Mouse (Mus musculus) heart, adult 2 months (tissue): Measurements from ENCODE around the gene Timeless. TPM values are rescaled to one million over a fixed set of nuclear protein-coding genes. Genes with fewer than 3 reads are reported as not detected.

Source experiments
- DNase-seq, 2 experiments: peaks; one replicate each; pipeline ENCODE4 v3.0.0; 2021
- H3K27ac ChIP-seq: fragments of 200-600 bp; 2 replicates; pipeline ENCODE4 v1.8.1; 2022
- H3K27me3 ChIP-seq: fragments of 200-500 bp; 2 replicates; pipeline ENCODE4 v1.6.1; 2012; ENCODE audit warnings: mild to moderate bottlenecking, low read length, inconsistent platforms, mixed read lengths; ENCODE audit not compliant: control insufficient read depth, insufficient read depth
- H3K36me3 ChIP-seq: fragments of 200-500 bp; 2 replicates; pipeline ENCODE4 v1.6.1; 2012; ENCODE audit warnings: low read length, inconsistent platforms; ENCODE audit not compliant: control insufficient read depth, insufficient read depth
- H3K4me1 ChIP-seq: fragments of 200-500 bp; 2 replicates; pipeline ENCODE4 v1.6.1; 2011; ENCODE audit warnings: low read length; ENCODE audit not compliant: control insufficient read depth, insufficient read depth
- H3K4me3 ChIP-seq: fragments of 200-600 bp; 2 replicates; pipeline ENCODE4 v1.8.1; 2022
- H3K79me2 ChIP-seq: fragments of 200-500 bp; replicated peaks from 2 replicates; pipeline ENCODE4 v1.6.1; 2012; ENCODE audit warnings: mild to moderate bottlenecking, inconsistent platforms, low read length, moderate library complexity, mixed read lengths; ENCODE audit not compliant: control insufficient read depth, insufficient read depth
- H3K9ac ChIP-seq: fragments of 200-500 bp; 2 replicates; pipeline ENCODE4 v1.6.1; 2012; ENCODE audit warnings: low read depth, mild to moderate bottlenecking, control low read depth, inconsistent platforms, low read length, mixed read lengths
- CTCF ChIP-seq: fragments of 200-600 bp; IDR thresholded peaks from 2 replicates; pipeline ENCODE4 v1.8.1; 2022; ENCODE audit warnings: antibody characterized with exemption, mild to moderate bottlenecking, moderate library complexity
- EP300 ChIP-seq: fragments of 200-500 bp; IDR thresholded peaks from 2 replicates; pipeline ENCODE4 v1.6.1; 2011; ENCODE audit warnings: low read depth, low read length, control low read depth; ENCODE audit not compliant: insufficient read depth
- POLR2A ChIP-seq: fragments of 200-500 bp; IDR thresholded peaks from 2 replicates; pipeline ENCODE4 v1.6.1; 2011; ENCODE audit warnings: mild to moderate bottlenecking, low read depth, low read length, control low read depth; ENCODE audit not compliant: insufficient read depth
- WGBS: fragments of 180-500 bp; shearing (Covaris S2); methylation state at CpG from one replicate; pipeline ENCODE4 v1.1.7; 2018; 5-methylcytosine and 5-hydroxymethylcytosine counted together
- intact Hi-C: fragments of 180-260 bp; cut with DNase I; formaldehyde crosslinking; loops from one replicate; pipeline ENCODE4 v1.15.1; 2025
- polyA plus RNA-seq: library from polyadenylated mRNA; depleted of rRNA; stranded (reverse); fragments of >200 nt; gene quantifications from 2 replicates; pipeline ENCODE4 v1.2.3, GENCODE M21; 2012
- total RNA-seq, 2 experiments: library from RNA; stranded (reverse); gene quantifications; 2 replicates each; pipeline ENCODE4 v1.2.3; 2021

The Timeless gene
- total and polyA plus RNA-seq, 3 experiments = 5.7 to 7.6 (median 6.5) TPM

DNA sequence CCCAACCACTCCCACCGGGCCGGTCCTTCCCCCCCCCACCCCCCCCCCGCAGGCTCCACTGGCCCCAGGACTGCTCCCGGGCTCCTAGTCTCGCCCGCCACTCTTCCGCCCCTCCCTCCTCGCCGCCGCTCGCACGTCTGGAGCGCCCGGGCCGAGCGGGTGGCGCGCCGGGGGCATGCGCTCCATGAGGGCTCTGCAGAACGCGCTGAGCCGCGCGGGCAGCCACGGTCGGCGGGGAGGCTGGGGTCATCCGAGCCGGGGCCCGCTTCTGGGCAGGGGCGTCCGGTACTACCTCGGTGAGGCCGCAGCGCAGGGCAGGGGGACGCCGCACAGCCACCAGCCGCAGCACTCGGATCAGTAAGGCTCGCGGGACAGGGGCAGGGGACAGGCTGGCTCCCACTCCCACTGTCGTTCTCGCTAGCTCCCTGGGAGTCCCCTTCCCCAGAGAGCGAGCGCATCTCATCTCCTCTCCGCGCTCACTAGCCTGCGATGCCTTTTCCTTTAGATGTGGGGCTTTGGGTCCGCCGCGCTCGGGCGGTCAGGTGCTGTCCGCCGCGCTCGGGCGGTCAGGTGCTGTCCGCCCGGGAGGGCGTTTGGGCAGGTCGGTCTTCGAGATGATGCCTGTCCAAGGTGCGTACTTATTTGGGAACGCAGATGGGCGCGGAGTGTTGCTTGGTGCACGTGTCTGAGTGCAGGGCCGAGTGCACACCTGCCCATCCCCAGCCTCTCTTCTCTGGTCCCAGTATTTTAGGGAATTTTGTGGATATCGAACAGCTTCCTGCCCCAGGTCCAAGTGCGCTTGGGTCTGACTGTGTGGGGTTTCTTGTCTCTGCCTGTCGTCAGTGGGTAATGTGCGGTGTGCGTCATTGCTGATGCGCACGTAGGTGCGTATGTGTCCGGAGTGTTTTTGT, 37.1 kb upstream of the Timeless start:
- peak overlapping the region; percentile 83 for H3K9ac ChIP-seq
- intact Hi-C loops = loop anchor here (2.0 kb wide), 1 partner anchor 16 kb away; the partner anchor contains the start of gene Spryd4
- no peak for DNase-seq
- peak overlapping the region; percentile 64 for H3K27ac ChIP-seq
- 3% methylated on average over 66 of the region's 79 CpGs for WGBS
- no peaks in the 10 kb centered on the region for H3K4me1 ChIP-seq
- no peaks in the 10 kb centered on the region for H3K27me3 ChIP-seq
- no peak for TF ChIP-seq POLR2A
- no peak for TF ChIP-seq CTCF
- TF ChIP-seq EP300 = no peak
- no peaks in the 10 kb centered on the region for H3K79me2 ChIP-seq
- no peaks in the 10 kb centered on the region for H3K36me3 ChIP-seq
- H3K4me3 ChIP-seq = peak overlapping the region; percentile 93

DNA sequence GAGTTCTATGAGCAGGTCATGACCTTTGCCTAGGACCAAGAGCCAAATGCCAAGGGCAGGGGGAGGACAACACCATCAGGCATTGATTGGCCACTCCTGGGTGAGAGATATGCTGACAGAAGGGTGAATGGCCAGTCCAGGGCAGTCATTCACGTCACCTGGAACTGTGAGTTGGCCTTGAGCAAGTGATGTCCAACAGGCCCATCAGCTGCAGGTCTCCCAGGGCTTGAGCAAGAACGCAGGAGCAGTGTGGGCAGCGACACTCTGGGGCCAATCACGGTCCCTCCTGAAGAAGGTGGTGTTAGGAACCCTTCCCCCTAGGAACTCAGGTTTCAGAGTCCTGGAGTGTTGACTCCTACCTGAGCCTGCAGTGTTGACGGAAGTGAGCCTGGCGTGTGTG, 30.0 kb upstream of the Timeless start:
- H3K79me2 ChIP-seq = no peaks in the 10 kb centered on the region
- TF ChIP-seq EP300 (no peak), POLR2A (no peak), CTCF (no peak)
- intact Hi-C loops = no loop called here
- no peaks in the 10 kb centered on the region for H3K36me3 ChIP-seq
- no peak overlapping the region for H3K27ac ChIP-seq
- no peaks in the 10 kb centered on the region for H3K4me1 ChIP-seq
- no peaks in the 10 kb centered on the region for H3K27me3 ChIP-seq
- H3K4me3 ChIP-seq = no peak overlapping the region
- WGBS = 80% methylated on average over 6 of the region's 6 CpGs
- DNase-seq = no peak
- H3K9ac ChIP-seq = no peak overlapping the region

DNA sequence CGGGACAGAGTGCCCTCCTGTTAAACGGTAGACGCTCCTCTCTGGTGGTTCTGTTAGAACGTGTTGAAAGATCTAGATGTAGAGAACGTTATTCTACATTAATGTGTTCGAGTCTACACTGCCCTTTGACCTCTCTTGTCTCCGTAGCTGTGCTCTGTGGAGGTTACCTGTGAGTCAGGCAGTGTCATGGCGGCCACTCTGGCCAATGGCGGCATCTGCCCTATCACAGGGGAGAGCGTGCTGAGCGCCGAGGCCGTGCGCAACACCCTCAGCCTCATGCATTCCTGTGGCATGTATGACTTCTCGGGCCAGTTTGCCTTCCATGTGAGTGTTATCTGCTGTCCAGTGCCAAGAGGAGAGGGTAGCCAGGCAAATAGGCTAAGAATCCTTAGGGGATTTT, 26.9 kb upstream of the Timeless start:
- no peak for DNase-seq
- no peak for TF ChIP-seq CTCF
- no peak for TF ChIP-seq POLR2A
- TF ChIP-seq EP300 = no peak
- H3K27me3 ChIP-seq = no peaks in the 10 kb centered on the region
- H3K27ac ChIP-seq = no peak overlapping the region
- H3K36me3 ChIP-seq = no peaks in the 10 kb centered on the region
- H3K79me2 ChIP-seq = no peaks in the 10 kb centered on the region
- H3K4me3 ChIP-seq = no peak overlapping the region
- no peak overlapping the region for H3K9ac ChIP-seq
- intact Hi-C loops = no loop called here
- 87% methylated on average over 15 of the region's 15 CpGs for WGBS
- no peaks in the 10 kb centered on the region for H3K4me1 ChIP-seq

DNA sequence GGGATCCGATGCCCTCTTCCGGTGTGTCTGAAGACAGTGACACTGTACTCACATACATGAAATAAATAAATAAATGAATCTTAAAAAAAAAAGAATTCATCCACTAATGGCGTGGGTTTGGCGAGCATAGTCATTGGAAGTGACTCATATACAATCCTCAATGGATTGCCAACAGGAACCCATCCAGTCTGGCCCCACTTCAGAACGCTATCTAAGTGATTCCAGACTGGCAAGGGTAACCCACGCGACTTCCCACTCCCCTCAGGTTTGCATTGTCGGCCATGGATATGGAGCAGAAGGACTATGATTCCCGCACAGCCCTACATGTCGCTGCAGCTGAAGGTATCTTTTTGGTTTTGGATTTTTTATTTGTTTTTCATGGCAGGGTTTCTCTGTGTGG, 23.5 kb upstream of the Timeless start:
- no peak for DNase-seq
- TF ChIP-seq CTCF (no peak), POLR2A (no peak), EP300 (no peak)
- peaks cover 3% of the 10 kb centered on the region for H3K4me1 ChIP-seq
- no peaks in the 10 kb centered on the region for H3K36me3 ChIP-seq
- H3K4me3 ChIP-seq = no peak overlapping the region
- no peaks in the 10 kb centered on the region for H3K79me2 ChIP-seq
- WGBS = 83% methylated on average over 10 of the region's 10 CpGs
- intact Hi-C loops = no loop called here
- no peak overlapping the region for H3K27ac ChIP-seq
- no peaks in the 10 kb centered on the region for H3K27me3 ChIP-seq
- H3K9ac ChIP-seq = no peak overlapping the region

DNA sequence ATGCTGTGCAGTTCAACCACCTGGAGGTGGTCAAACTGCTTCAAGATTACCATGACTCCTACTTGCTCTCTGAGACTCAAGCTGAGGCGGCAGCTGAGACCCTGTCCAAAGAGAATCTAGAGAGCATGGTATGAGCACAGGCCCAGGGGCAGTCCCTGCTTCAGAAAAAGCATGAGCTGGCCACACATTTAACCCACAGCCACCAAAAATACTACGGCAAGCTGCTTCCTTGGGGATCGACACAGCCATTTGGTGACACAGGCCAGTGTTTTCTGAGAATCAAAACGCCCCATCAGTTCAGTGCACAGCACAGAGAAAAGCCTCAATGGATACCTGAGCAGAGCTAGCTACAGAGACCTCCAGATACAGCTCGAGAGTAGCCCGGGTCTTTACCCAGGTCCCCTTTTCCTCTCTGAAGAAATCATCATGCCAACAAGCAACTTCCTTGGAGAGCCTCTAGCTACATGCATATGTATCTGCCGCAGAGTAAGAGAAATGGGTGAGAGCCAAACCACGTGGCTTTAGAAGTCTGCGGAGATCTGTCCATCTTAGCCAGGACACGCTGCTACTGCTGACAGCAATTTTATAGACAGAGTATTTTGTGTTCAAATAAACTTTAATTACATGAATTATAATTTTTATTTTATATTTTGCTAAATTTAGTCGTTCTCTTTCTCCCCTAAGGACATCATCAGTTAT, 22.4 kb upstream of the Timeless start:
- no peaks in the 10 kb centered on the region for H3K36me3 ChIP-seq
- intact Hi-C loops = loop anchor here (2.0 kb wide), 1 partner anchor 15 kb away; the partner anchor contains the start of gene Gls2
- no peak overlapping the region for H3K4me3 ChIP-seq
- H3K9ac ChIP-seq = no peak overlapping the region
- no peak overlapping the region for H3K27ac ChIP-seq
- no peak for TF ChIP-seq POLR2A
- no peak for TF ChIP-seq EP300
- TF ChIP-seq CTCF = no peak
- DNase-seq = no peak
- peaks cover 3% of the 10 kb centered on the region for H3K4me1 ChIP-seq
- no peaks in the 10 kb centered on the region for H3K79me2 ChIP-seq
- no peaks in the 10 kb centered on the region for H3K27me3 ChIP-seq
- WGBS = 92% methylated on average over 11 of the region's 11 CpGs
